Mouse (Mus musculus): Measurements from ENCODE around the gene Gltp. TPM values are rescaled to one million over a fixed set of nuclear protein-coding genes. Genes with fewer than 3 reads are reported as not detected.

Gltp gene
- polyA plus RNA-seq, 1 experiment: 53.8 TPM

DNA sequence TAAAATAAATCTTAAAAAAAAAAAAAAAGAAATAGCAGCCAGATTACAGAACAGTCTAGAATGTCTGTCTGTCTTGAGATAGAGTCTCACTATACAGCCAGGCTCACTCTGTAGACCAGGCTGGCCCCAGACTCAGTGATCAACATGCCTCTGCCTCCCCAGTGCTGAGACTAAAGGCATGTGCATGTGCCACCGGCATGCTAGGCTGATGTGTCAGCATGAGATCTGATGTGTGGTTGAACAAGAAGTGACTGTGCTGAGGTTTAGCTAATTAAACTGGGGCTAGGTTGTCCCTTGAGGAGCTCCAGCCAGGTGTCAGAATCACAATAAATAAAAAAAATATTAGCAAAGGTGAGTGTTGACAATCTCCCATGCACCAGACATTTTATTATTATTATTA is 24.1 kb downstream of the Gltp start:
- no peaks in the 10 kb centered on the region for H3K79me2 ChIP-seq (ENCODE audit: control insufficient read depth, insufficient read depth)
- no peak overlapping the region for H3K4me3 ChIP-seq (ENCODE audit: insufficient read depth, poor library complexity, severe bottlenecking)
- H3K27me3 ChIP-seq (ENCODE audit: control insufficient read depth, insufficient read depth, insufficient read length): no peaks in the 10 kb centered on the region
- TF ChIP-seq FOSL1 (IDR thresholded peaks at IDR 0.05; ENCODE audit: insufficient read depth, low read length, poor library complexity, severe bottlenecking) (no peak), USF1 (IDR thresholded peaks at IDR 0.05; ENCODE audit: low read depth) (no peak)
- no peaks in the 10 kb centered on the region for H3K79me3 ChIP-seq (ENCODE audit: low read depth)
- H3K36me3 ChIP-seq (ENCODE audit: control insufficient read depth, insufficient read depth): peaks cover 6% of the 10 kb centered on the region
- no peak overlapping the region for H3ac ChIP-seq (ENCODE audit: control insufficient read depth, insufficient read length, low read depth)

DNA sequence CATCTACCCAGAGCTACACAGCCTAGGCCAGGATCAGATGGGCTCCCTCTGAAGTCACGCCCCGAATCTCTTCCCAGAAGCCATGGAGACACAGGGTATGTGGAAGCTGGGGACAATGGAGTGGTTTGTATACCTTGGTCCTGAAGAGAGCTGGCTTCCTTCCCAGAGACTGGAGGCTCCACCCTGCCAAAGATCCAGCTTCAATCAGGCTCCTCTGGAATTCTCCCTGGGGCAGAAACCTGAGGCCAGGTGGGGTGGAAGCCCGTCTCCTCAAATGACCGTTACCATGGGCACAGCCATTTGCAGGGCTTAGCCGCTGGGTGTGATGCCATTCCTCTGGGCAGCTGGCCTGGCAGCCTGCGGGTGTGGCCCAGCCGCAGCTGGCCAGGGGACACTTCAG is 26.0 kb downstream of the Gltp start:
- no peak overlapping the region for H3ac ChIP-seq (ENCODE audit: control insufficient read depth, insufficient read length, low read depth)
- no peaks in the 10 kb centered on the region for H3K27me3 ChIP-seq (ENCODE audit: control insufficient read depth, insufficient read depth, insufficient read length)
- no peaks in the 10 kb centered on the region for H3K79me3 ChIP-seq (ENCODE audit: low read depth)
- H3K36me3 ChIP-seq (ENCODE audit: control insufficient read depth, insufficient read depth): peaks cover 6% of the 10 kb centered on the region
- no peak for TF ChIP-seq MYOD1 (IDR thresholded peaks at IDR 0.05; ENCODE audit: control insufficient read depth, insufficient read length, low read depth)
- no peak for TF ChIP-seq FOSL1 (IDR thresholded peaks at IDR 0.05; ENCODE audit: insufficient read depth, low read length, poor library complexity, severe bottlenecking)
- no peak for TF ChIP-seq MYOG (IDR thresholded peaks at IDR 0.05; ENCODE audit: control insufficient read depth, extremely low read depth, insufficient read length)
- TF ChIP-seq CTCF (IDR thresholded peaks at IDR 0.05; ENCODE audit: control insufficient read depth, insufficient read depth, insufficient read length): no peak
- no peak for TF ChIP-seq CEBPB (IDR thresholded peaks at IDR 0.05; ENCODE audit: low read depth)
- no peak for TF ChIP-seq MAX (IDR thresholded peaks at IDR 0.05)
- TF ChIP-seq USF1 (IDR thresholded peaks at IDR 0.05; ENCODE audit: low read depth): no peak
- H3K79me2 ChIP-seq (ENCODE audit: control insufficient read depth, insufficient read depth): no peaks in the 10 kb centered on the region
- H3K4me3 ChIP-seq (ENCODE audit: insufficient read depth, poor library complexity, severe bottlenecking): no peak overlapping the region

DNA sequence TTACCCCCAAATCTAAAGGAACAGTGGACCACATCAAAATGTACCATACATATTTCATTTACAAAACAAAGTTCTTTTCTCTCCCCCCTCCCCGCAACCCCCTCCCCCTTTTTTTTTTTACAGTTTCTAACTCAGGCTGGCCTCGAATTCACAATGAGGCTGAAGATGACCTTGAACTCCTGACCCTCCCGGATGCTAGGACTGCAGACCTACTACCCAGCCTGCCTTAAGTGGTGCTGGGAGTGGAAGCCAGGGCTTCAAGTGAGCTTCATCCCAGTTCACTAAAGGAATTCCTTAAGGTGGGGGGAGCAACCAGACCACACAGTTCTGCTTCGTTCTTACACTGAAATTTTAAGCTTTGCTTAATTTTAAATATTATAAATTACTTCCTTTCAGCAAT is 26.6 kb downstream of the Gltp start:
- Histone ChIP-seq H3K4me3 (ENCODE audit: insufficient read depth, poor library complexity, severe bottlenecking) (no peak overlapping the region), H3K79me2 (ENCODE audit: control insufficient read depth, insufficient read depth) (no peaks in the 10 kb centered on the region), H3K79me3 (ENCODE audit: low read depth) (no peaks in the 10 kb centered on the region), H3K27me3 (ENCODE audit: control insufficient read depth, insufficient read depth, insufficient read length) (no peaks in the 10 kb centered on the region), H3ac (ENCODE audit: control insufficient read depth, insufficient read length, low read depth) (no peak overlapping the region), H3K36me3 (ENCODE audit: control insufficient read depth, insufficient read depth) (peaks cover 4% of the 10 kb centered on the region)
- TF ChIP-seq FOSL1 (IDR thresholded peaks at IDR 0.05; ENCODE audit: insufficient read depth, low read length, poor library complexity, severe bottlenecking) (no peak), CTCF (IDR thresholded peaks at IDR 0.05; ENCODE audit: control insufficient read depth, insufficient read depth, insufficient read length) (no peak), MAX (IDR thresholded peaks at IDR 0.05) (no peak), CEBPB (IDR thresholded peaks at IDR 0.05; ENCODE audit: low read depth) (no peak), MYOD1 (IDR thresholded peaks at IDR 0.05; ENCODE audit: control insufficient read depth, insufficient read length, low read depth) (no peak)

DNA sequence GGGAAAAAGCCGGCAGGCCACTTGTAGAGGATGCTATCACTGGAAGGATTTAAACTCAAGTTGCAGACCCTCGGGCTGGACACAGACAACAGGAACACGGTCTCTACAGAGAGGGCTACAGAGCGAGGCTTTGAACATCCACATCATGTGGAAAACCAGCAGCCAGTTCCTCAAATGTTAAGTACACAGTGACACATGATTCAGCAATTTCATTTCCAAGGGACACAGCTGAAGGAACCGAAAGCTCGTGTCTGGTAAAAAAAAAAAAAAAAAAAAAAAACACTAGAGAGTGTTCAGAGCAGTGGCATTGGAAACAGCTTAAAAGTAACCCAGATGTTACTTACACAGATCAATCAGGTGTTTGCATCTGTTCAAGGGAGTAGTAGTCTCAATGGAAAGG is 29.8 kb downstream of the Gltp start:
- Histone ChIP-seq H3K4me3 (ENCODE audit: insufficient read depth, poor library complexity, severe bottlenecking) (no peak overlapping the region), H3K36me3 (ENCODE audit: control insufficient read depth, insufficient read depth) (no peaks in the 10 kb centered on the region), H3ac (ENCODE audit: control insufficient read depth, insufficient read length, low read depth) (no peak overlapping the region), H3K79me3 (ENCODE audit: low read depth) (no peaks in the 10 kb centered on the region), H3K27me3 (ENCODE audit: control insufficient read depth, insufficient read depth, insufficient read length) (no peaks in the 10 kb centered on the region), H3K79me2 (ENCODE audit: control insufficient read depth, insufficient read depth) (no peaks in the 10 kb centered on the region)
- TF ChIP-seq MYOD1 (IDR thresholded peaks at IDR 0.05; ENCODE audit: control insufficient read depth, insufficient read length, low read depth) (no peak), MAX (IDR thresholded peaks at IDR 0.05) (no peak), CTCF (IDR thresholded peaks at IDR 0.05; ENCODE audit: control insufficient read depth, insufficient read depth, insufficient read length) (no peak), MYOG (IDR thresholded peaks at IDR 0.05; ENCODE audit: control insufficient read depth, extremely low read depth, insufficient read length) (no peak), USF1 (IDR thresholded peaks at IDR 0.05; ENCODE audit: low read depth) (no peak), CEBPB (IDR thresholded peaks at IDR 0.05; ENCODE audit: low read depth) (no peak), FOSL1 (IDR thresholded peaks at IDR 0.05; ENCODE audit: insufficient read depth, low read length, poor library complexity, severe bottlenecking) (no peak)

DNA sequence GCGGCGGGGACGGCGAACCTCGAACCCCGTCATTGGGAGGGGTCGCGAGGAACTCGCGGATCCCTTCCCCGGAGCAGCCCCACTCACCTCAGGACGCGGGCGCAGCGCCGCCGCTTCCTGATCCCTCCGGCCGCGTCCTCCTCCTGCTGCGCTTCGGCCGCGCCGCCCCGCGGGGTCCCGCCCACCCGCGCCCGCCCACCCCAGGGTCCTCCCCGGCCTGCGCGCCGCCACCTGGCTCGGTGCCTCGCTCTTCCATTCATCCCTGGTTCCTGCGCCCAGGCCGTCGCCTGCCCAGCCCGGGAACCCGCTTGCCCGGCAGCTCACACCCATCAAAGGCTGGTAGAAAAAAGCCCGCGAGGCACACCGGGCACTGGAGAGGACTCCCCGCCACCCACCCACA is 32.5 kb downstream of the Gltp start, which contains the start of gene Trpv4:
TSS of gene Trpv4 (minus strand) at position 167 of the 400 bp plus-strand sequence.
- no peaks in the 10 kb centered on the region for H3K79me2 ChIP-seq (ENCODE audit: control insufficient read depth, insufficient read depth)
- no peaks in the 10 kb centered on the region for H3K36me3 ChIP-seq (ENCODE audit: control insufficient read depth, insufficient read depth)
- TF ChIP-seq MYOD1 (IDR thresholded peaks at IDR 0.05; ENCODE audit: control insufficient read depth, insufficient read length, low read depth): no peak
- TF ChIP-seq USF1 (IDR thresholded peaks at IDR 0.05; ENCODE audit: low read depth): no peak
- H3K27me3 ChIP-seq (ENCODE audit: control insufficient read depth, insufficient read depth, insufficient read length): no peaks in the 10 kb centered on the region
- no peak within 1 kb of the TSS for H3K4me3 ChIP-seq (ENCODE audit: insufficient read depth, poor library complexity, severe bottlenecking)
- no peaks in the 10 kb centered on the region for H3K79me3 ChIP-seq (ENCODE audit: low read depth)
- peak within 1 kb of the TSS; percentile 21 for H3ac ChIP-seq (ENCODE audit: control insufficient read depth, insufficient read length, low read depth)

DNA sequence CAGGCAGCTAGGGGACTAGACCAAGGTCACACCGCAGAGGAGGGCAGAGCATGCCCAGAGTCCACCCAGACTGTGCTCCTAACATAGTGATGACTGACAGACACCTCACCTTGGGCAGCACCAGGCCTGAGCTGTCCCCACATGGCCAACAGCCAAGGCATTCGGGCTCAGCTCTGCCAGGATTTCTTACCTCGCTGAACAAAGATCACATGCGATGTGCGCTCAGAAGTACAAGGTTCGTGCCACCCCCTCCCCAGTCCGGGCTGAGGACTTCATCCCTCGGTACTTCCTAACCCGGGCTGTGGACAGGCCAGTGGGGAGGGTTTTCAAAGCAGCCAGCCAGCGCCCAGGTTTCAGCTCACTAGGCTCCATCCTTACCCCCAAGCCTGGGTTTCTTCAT is 33.4 kb downstream of the Gltp start:
- no peaks in the 10 kb centered on the region for H3K79me3 ChIP-seq (ENCODE audit: low read depth)
- TF ChIP-seq FOSL1 (IDR thresholded peaks at IDR 0.05; ENCODE audit: insufficient read depth, low read length, poor library complexity, severe bottlenecking) (no peak), CTCF (IDR thresholded peaks at IDR 0.05; ENCODE audit: control insufficient read depth, insufficient read depth, insufficient read length) (no peak), MAX (IDR thresholded peaks at IDR 0.05) (no peak), MYOD1 (IDR thresholded peaks at IDR 0.05; ENCODE audit: control insufficient read depth, insufficient read length, low read depth) (no peak), MYOG (IDR thresholded peaks at IDR 0.05; ENCODE audit: control insufficient read depth, extremely low read depth, insufficient read length) (no peak), USF1 (IDR thresholded peaks at IDR 0.05; ENCODE audit: low read depth) (no peak), CEBPB (IDR thresholded peaks at IDR 0.05; ENCODE audit: low read depth) (no peak)
- H3K79me2 ChIP-seq (ENCODE audit: control insufficient read depth, insufficient read depth): no peaks in the 10 kb centered on the region
- H3K27me3 ChIP-seq (ENCODE audit: control insufficient read depth, insufficient read depth, insufficient read length): no peaks in the 10 kb centered on the region
- no peaks in the 10 kb centered on the region for H3K36me3 ChIP-seq (ENCODE audit: control insufficient read depth, insufficient read depth)
- no peak overlapping the region for H3ac ChIP-seq (ENCODE audit: control insufficient read depth, insufficient read length, low read depth)
- H3K4me3 ChIP-seq (ENCODE audit: insufficient read depth, poor library complexity, severe bottlenecking): no peak overlapping the region
